Mouse (Mus musculus) cerebellum, adult (tissue): ENCODE results near the gene Gamt.

Experiments used
- ATAC-seq: cut with Nextera tagmentation; 2 replicates; pipeline ENCODE4 v1.9.2; 2017; ENCODE audit warnings: mild to moderate bottlenecking, moderate library complexity, mixed read lengths; ENCODE audit not compliant: insufficient number of reproducible peaks, low FRiP score, low TSS enrichment

The Gamt gene

GRCm38 (mm10) chr10:80288097-80288496, 27.3 kb upstream of the Gamt start:
- no peak for ATAC-seq

GRCm38 (mm10) chr10:80285222-80286070, 24.6 kb upstream of the Gamt start:
- no peak for ATAC-seq

- no peak for ATAC-seq
These were observed 21.9 kb upstream of the Gamt start for GRCm38 (mm10) chr10:80282481-80283441.

GRCm38 (mm10) chr10:80281921-80282371, 21.1 kb upstream of the Gamt start:
- ATAC-seq, result 0 out of 2 replicates have a peak, but pooled peaks have one; percentile 29

GRCm38 (mm10) chr10:80281304-80281703, 20.5 kb upstream of the Gamt start:
- ATAC-seq, result no peak

- no peak for ATAC-seq
These were observed 18.5 kb upstream of the Gamt start for GRCm38 (mm10) chr10:80279273-80279672.

GRCm38 (mm10) chr10:80278390-80278789, 17.6 kb upstream of the Gamt start:
- no peak for ATAC-seq

- ATAC-seq, result no peak
These were observed 15.4 kb upstream of the Gamt start for GRCm38 (mm10) chr10:80276238-80276637.

GRCm38 (mm10) chr10:80273847-80274246, 13.0 kb upstream of the Gamt start:
- ATAC-seq, result no peak

GRCm38 (mm10) chr10:80271870-80272585, 11.2 kb upstream of the Gamt start:
- ATAC-seq, result no peak

- no peak for ATAC-seq
These were observed 10.5 kb upstream of the Gamt start for GRCm38 (mm10) chr10:80271186-80271843.

- no peak for ATAC-seq
These were observed 9.9 kb upstream of the Gamt start for GRCm38 (mm10) chr10:80270734-80271181.

- ATAC-seq, result no peak
These were observed 9.3 kb upstream of the Gamt start for GRCm38 (mm10) chr10:80270099-80270498.

GRCm38 (mm10) chr10:80265149-80265486, 4.3 kb upstream of the Gamt start:
- no peak; the same call in 1 of the 2 replicates for ATAC-seq

GRCm38 (mm10) chr10:80264341-80265148, 3.7 kb upstream of the Gamt start:
- peak; percentile 75 for ATAC-seq

GRCm38 (mm10) chr10:80262776-80263365, 2.1 kb upstream of the Gamt start:
- no peak for ATAC-seq

GRCm38 (mm10) chr10:80262169-80262568, 1.4 kb upstream of the Gamt start:
- no peak for ATAC-seq

- peak; percentile 27; the same call in 1 of the 2 replicates for ATAC-seq
These were observed 765 bp upstream of the Gamt start for GRCm38 (mm10) chr10:80261585-80261968.
